Mouse (Mus musculus) liver, postnatal 0 days (tissue): ENCODE results near the gene Map3k21.
A peak's percentile ranks its signal among the peaks of the same experiment; 100 is the strongest.

Source experiments
- CTCF ChIP-seq: sonication (generic); IDR thresholded peaks from 2 replicates; pipeline ENCODE4 v1.5.1; 2016; ENCODE audit warnings: antibody characterized with exemption, low read depth
- EP300 ChIP-seq: IDR thresholded peaks from 2 replicates; pipeline ENCODE4 v1.6.1; 2016; ENCODE audit warnings: antibody characterized with exemption, low read depth, mild to moderate bottlenecking

GRCm38 (mm10) chr8:125898899-125899298 lies 11.4 kb upstream of the Map3k21 start:
- peak; percentile 68 for TF ChIP-seq CTCF
- no peak for TF ChIP-seq EP300
